In genomic region chr7:3590550-3590949, GRCm38 (mm10) we compare ENCODE assay signal across 26 mouse cellular contexts. TPM values are rescaled to one million over a fixed set of nuclear protein-coding genes. Genes with fewer than 3 reads are reported as not detected.
"Had no signal": no experiment of that assay in that cellular context is flagged by ENCODE, and none has a peak within 500 bp of the region (broad histone marks: within the 10 kb centered on the region; RNA-seq: fewer than 3 reads in every experiment).

No protein-coding gene starts in this region.

- H3K9me3 ChIP-seq: limb, embryonic 12.5 days; limb, embryonic 15.5 days; midbrain, embryonic 10.5 days; midbrain, embryonic 13.5 days; neural tube, embryonic 13.5 days; stomach, embryonic 15.5 days had no signal

- DNase-seq: kidney, postnatal 36 days; layer of hippocampus, postnatal 36 days; liver, postnatal 0 days; lung, embryonic 14.5 days; retina, postnatal 1 day; right cerebral cortex, postnatal 25 days; spleen, adult 18-20 months; thymus, adult 18-20 months; thymus, postnatal 36 days had no signal

- ATAC-seq: liver, postnatal 0 days; lung, postnatal 0 days; midbrain, embryonic 13.5 days; midbrain, embryonic 16.5 days had no signal

- H3K4me1 ChIP-seq: limb, embryonic 12.5 days; limb, embryonic 15.5 days; neural tube, embryonic 13.5 days; stomach, embryonic 15.5 days had no signal

- H3K27ac ChIP-seq: kidney, postnatal 0 days; left cerebral cortex, adult 2 months; limb, embryonic 12.5 days; limb, embryonic 15.5 days; liver, embryonic 14.5 days; macrophage; midbrain, embryonic 10.5 days; midbrain, embryonic 13.5 days; neural tube, embryonic 13.5 days; stomach, embryonic 15.5 days had no signal

- H3K9ac ChIP-seq: limb, embryonic 12.5 days; limb, embryonic 15.5 days; liver, embryonic 14.5 days; liver, postnatal 0 days; lung, embryonic 14.5 days; midbrain, embryonic 13.5 days; neural tube, embryonic 13.5 days; stomach, embryonic 15.5 days had no signal

- H3K36me3 ChIP-seq: limb, embryonic 12.5 days; limb, embryonic 15.5 days; midbrain, embryonic 10.5 days; midbrain, embryonic 13.5 days; neural tube, embryonic 13.5 days; stomach, embryonic 15.5 days had no signal

- H3K27me3 ChIP-seq: limb, embryonic 15.5 days; midbrain, embryonic 13.5 days; neural tube, embryonic 13.5 days; stomach, embryonic 15.5 days had no signal

- H3K4me2 ChIP-seq: limb, embryonic 12.5 days; limb, embryonic 15.5 days; liver, embryonic 11.5 days; lung, embryonic 14.5 days; midbrain, embryonic 13.5 days; neural tube, embryonic 13.5 days; stomach, embryonic 15.5 days had no signal

- H3K4me3 ChIP-seq: left cerebral cortex, adult 2 months; limb, embryonic 12.5 days; limb, embryonic 15.5 days; midbrain, embryonic 10.5 days; midbrain, embryonic 13.5 days; myocyte; neural tube, embryonic 13.5 days; stomach, embryonic 15.5 days had no signal

RNA-seq across cellular contexts. Expression of gene Oscar, which starts 25.4 kb away (rescaled TPM):
- total RNA-seq: megakaryocyte, adult 5-6 weeks; monocyte, adult 5-6 weeks; neutrophil, adult 5-6 weeks had no signal
- polyA plus RNA-seq: limb, embryonic 12.5 days; liver, embryonic 11.5 days; liver, postnatal 0 days; lung, embryonic 14.5 days; macrophage; midbrain, embryonic 10.5 days; myocyte had no signal
